Mouse (Mus musculus) liver, adult 2 months (tissue): ENCODE data around the gene Lima1.

Experiments used
- CTCF ChIP-seq: fragments of 200-500 bp; IDR thresholded peaks from 2 replicates; pipeline ENCODE4 v1.5.1; 2011; ENCODE audit warnings: low read depth, low read length, control low read depth
- POLR2A ChIP-seq: fragments of 200-500 bp; IDR thresholded peaks from 2 replicates; pipeline ENCODE4 v1.6.1; 2011; ENCODE audit warnings: low read length, control low read depth; ENCODE audit not compliant: insufficient read depth; ENCODE audit errors: extremely low read depth

DNA sequence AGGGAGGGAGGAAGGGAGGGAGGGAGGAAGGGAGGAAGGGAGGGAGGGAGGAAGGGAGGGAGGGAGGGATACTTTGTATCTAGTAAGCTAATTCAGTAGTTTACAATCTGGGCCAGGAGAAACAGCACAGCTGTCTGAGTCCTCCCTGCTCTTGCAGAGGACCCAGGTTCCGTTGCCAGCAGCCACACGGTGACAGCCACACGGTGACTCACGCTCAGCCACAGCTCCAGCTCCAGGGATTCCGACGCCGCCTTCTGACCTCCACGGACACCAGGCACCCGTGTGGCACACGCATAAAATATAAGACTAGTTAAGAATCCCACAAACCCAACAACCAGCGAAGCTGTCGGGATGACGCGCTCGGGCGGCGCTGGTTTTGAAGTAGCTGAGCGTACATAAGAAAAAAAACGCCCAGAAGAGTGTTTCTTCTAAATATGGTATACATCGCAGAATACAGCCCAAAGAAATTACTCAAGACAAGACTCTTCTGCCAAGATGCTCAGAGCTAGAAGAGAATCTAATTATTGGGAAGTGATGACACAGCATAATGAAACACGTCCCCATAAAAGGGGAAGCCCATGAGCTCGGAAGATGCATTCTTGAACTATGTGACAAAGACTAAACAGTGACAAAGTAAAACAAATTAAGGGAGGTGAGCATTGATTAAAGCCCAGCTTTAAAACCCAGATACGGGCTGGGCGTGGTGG is 60.5 kb downstream of the Lima1 start:
- TF ChIP-seq CTCF (no peak), POLR2A (no peak)
